Mouse (Mus musculus) stomach, postnatal 0 days (tissue): ENCODE results near the gene Bex3. TPM values are rescaled to one million over a fixed set of nuclear protein-coding genes. Genes with fewer than 3 reads are reported as not detected.

Experiments used
- ATAC-seq: fragments of 200-750 bp; cut with Nextera tagmentation; 2 replicates; pipeline ENCODE4 v1.8.0; 2017; ENCODE audit not compliant: low FRiP score, low TSS enrichment
- DNase-seq: peaks from one replicate; pipeline ENCODE4 v3.0.0-alpha.2; 2016; ENCODE audit warnings: low spot score
- H3K27ac ChIP-seq: fragments of 300-500 bp; sonication (generic); replicated peaks from 2 replicates; pipeline ENCODE4 v1.5.1; 2014; ENCODE audit warnings: mild to moderate bottlenecking, control low read depth
- H3K27me3 ChIP-seq: fragments of 300-500 bp; sonication (generic); 2 replicates; pipeline ENCODE4 v1.6.1; 2014; ENCODE audit warnings: low read length; ENCODE audit not compliant: control insufficient read depth, insufficient read depth
- H3K36me3 ChIP-seq: fragments of 300-500 bp; sonication (generic); 2 replicates; pipeline ENCODE4 v1.6.1; 2014; ENCODE audit warnings: low read length, mixed read lengths; ENCODE audit not compliant: control insufficient read depth, insufficient read depth
- H3K4me1 ChIP-seq: fragments of 300-500 bp; sonication (generic); replicated peaks from 2 replicates; pipeline ENCODE4 v1.6.1; 2014; ENCODE audit warnings: antibody characterized with exemption; ENCODE audit not compliant: control insufficient read depth, insufficient read depth
- H3K4me2 ChIP-seq: fragments of 300-500 bp; sonication (generic); replicated peaks from 2 replicates; pipeline ENCODE4 v1.6.1; 2014; ENCODE audit warnings: low read depth, mild to moderate bottlenecking, control low read depth, moderate library complexity
- H3K4me3 ChIP-seq: fragments of 300-500 bp; sonication (generic); 2 replicates; pipeline ENCODE4 v1.5.1; 2014; ENCODE audit warnings: low read depth, low read length, control low read depth
- H3K9ac ChIP-seq: fragments of 300-500 bp; sonication (generic); 2 replicates; pipeline ENCODE4 v1.6.1; 2014; ENCODE audit warnings: mild to moderate bottlenecking, low read length, control low read depth, mixed read lengths
- H3K9me3 ChIP-seq: fragments of 300-500 bp; sonication (generic); 2 replicates; pipeline ENCODE4 v1.6.1; 2016; ENCODE audit warnings: low read length; ENCODE audit not compliant: control insufficient read depth
- CTCF ChIP-seq: IDR thresholded peaks from 2 replicates; pipeline ENCODE4 v1.5.1; 2016; ENCODE audit warnings: antibody characterized with exemption, low read depth, mild to moderate bottlenecking, moderate library complexity
- EP300 ChIP-seq: optimal IDR thresholded peaks from 2 replicates; pipeline ENCODE3; 2016; ENCODE audit warnings: antibody characterized with exemption
- whole genome bisulfite sequencing: fragments of 180-500 bp; shearing (Covaris S2); extraction: QIAGEN DNeasy Blood & Tissue Kit; methylation state at CpG from one replicate; pipeline ENCODE4 v1.1.7; 2014; 5-methylcytosine and 5-hydroxymethylcytosine counted together
- polyA plus RNA-seq: library from polyadenylated mRNA; unstranded; fragments of >200 nt; fragmentation: Nextera tagmentation; extraction: Ambion mirVana; gene quantifications from 2 replicates; pipeline ENCODE4 v1.2.1, GENCODE M21; 2015

Bex3 gene
- polyA plus RNA-seq, 1 experiment from 2014 or later: 185 TPM

- TF ChIP-seq CTCF: no peak
- DNase-seq: no peak
- no peaks in the 10 kb centered on the region for H3K4me1 ChIP-seq
These were observed 4.5 kb downstream of the Bex3 start for GRCm38 (mm10) chrX:136274542-136274941.

GRCm38 (mm10) chrX:136275386-136275785 lies 5.3 kb downstream of the Bex3 start:
- H3K36me3 ChIP-seq: no peaks in the 10 kb centered on the region
- 46% methylated on average over 3 of the region's 3 CpGs for WGBS
- H3K9ac ChIP-seq: no peak overlapping the region
- ATAC-seq (no peak), DNase-seq (no peak)
- H3K4me1 ChIP-seq: no peaks in the 10 kb centered on the region
- no peak overlapping the region for H3K4me3 ChIP-seq
- H3K9me3 ChIP-seq: no peaks in the 10 kb centered on the region
- H3K27me3 ChIP-seq: no peaks in the 10 kb centered on the region
- no peak overlapping the region for H3K4me2 ChIP-seq
- TF ChIP-seq CTCF (no peak), EP300 (no peak)
- no peak overlapping the region for H3K27ac ChIP-seq

More at GRCm38 (mm10) chrX:136274542-136274941, 4.5 kb downstream of the Bex3 start:
- no peak overlapping the region for H3K4me3 ChIP-seq
- no peak overlapping the region for H3K27ac ChIP-seq
- no peak overlapping the region for H3K4me2 ChIP-seq
- 20% methylated on average over 3 of the region's 3 CpGs for WGBS
- ATAC-seq: no peak
- H3K9me3 ChIP-seq: no peaks in the 10 kb centered on the region
- H3K36me3 ChIP-seq: no peaks in the 10 kb centered on the region
- H3K27me3 ChIP-seq: no peaks in the 10 kb centered on the region
- no peak overlapping the region for H3K9ac ChIP-seq

GRCm38 (mm10) chrX:136277577-136277976 lies 7.5 kb downstream of the Bex3 start:
- H3K9me3 ChIP-seq: no peaks in the 10 kb centered on the region
- ATAC-seq: no peak
- H3K4me2 ChIP-seq: no peak overlapping the region
- H3K4me1 ChIP-seq: no peaks in the 10 kb centered on the region
- H3K27me3 ChIP-seq: no peaks in the 10 kb centered on the region
- DNase-seq: no peak
- H3K36me3 ChIP-seq: no peaks in the 10 kb centered on the region
- no peak overlapping the region for H3K9ac ChIP-seq
- H3K4me3 ChIP-seq: no peak overlapping the region
- TF ChIP-seq EP300 (no peak), CTCF (no peak)
- 85% methylated on average over 7 of the region's 7 CpGs for WGBS
- no peak overlapping the region for H3K27ac ChIP-seq

- Histone ChIP-seq H3K4me2 (no peak overlapping the region), H3K4me3 (no peak overlapping the region), H3K9me3 (no peaks in the 10 kb centered on the region), H3K4me1 (no peaks in the 10 kb centered on the region), H3K27me3 (no peaks in the 10 kb centered on the region), H3K36me3 (no peaks in the 10 kb centered on the region), H3K27ac (no peak overlapping the region), H3K9ac (no peak overlapping the region)
- TF ChIP-seq EP300 (no peak), CTCF (no peak)
- ATAC-seq (no peak), DNase-seq (no peak)
These were observed 8.3 kb downstream of the Bex3 start for GRCm38 (mm10) chrX:136278401-136278800.

GRCm38 (mm10) chrX:136279410-136279809 lies 9.4 kb downstream of the Bex3 start:
- Histone ChIP-seq H3K36me3 (no peaks in the 10 kb centered on the region), H3K9me3 (no peaks in the 10 kb centered on the region), H3K9ac (no peak overlapping the region), H3K4me3 (no peak overlapping the region), H3K27me3 (no peaks in the 10 kb centered on the region), H3K27ac (no peak overlapping the region), H3K4me2 (no peak overlapping the region), H3K4me1 (no peaks in the 10 kb centered on the region)
- no peak for TF ChIP-seq CTCF
- TF ChIP-seq EP300: no peak
- ATAC-seq (no peak), DNase-seq (no peak)
- 82% methylated on average over 5 of the region's 5 CpGs for WGBS

- 29% methylated on average over 8 of the region's 8 CpGs for WGBS
- TF ChIP-seq EP300: no peak
- no peak for TF ChIP-seq CTCF
- no peaks in the 10 kb centered on the region for H3K36me3 ChIP-seq
- no peaks in the 10 kb centered on the region for H3K9me3 ChIP-seq
- H3K4me1 ChIP-seq: no peaks in the 10 kb centered on the region
- H3K27ac ChIP-seq: no peak overlapping the region
- H3K9ac ChIP-seq: no peak overlapping the region
- ATAC-seq (no peak), DNase-seq (no peak)
- H3K4me2 ChIP-seq: no peak overlapping the region
- no peak overlapping the region for H3K4me3 ChIP-seq
- no peaks in the 10 kb centered on the region for H3K27me3 ChIP-seq
These were observed 20.8 kb downstream of the Bex3 start for GRCm38 (mm10) chrX:136290817-136291281.
